Mouse (Mus musculus) CH12.LX (cell line): ENCODE results near the gene Olfr1491. TPM values are rescaled to one million over a fixed set of nuclear protein-coding genes. Genes with fewer than 3 reads are reported as not detected.

Experiments used
- DNase-seq: peaks from one replicate; pipeline ENCODE4 v3.0.0-alpha.2; 2013; ENCODE audit errors: extremely low read depth
- H3K27ac ChIP-seq: 2 replicates; pipeline ENCODE4 v1.5.1; 2012; ENCODE audit warnings: low read depth, mild to moderate bottlenecking, control low read depth, moderate library complexity; ENCODE audit not compliant: insufficient read depth
- H3K27me3 ChIP-seq: replicated peaks from 2 replicates; pipeline ENCODE3; 2012; ENCODE audit warnings: inconsistent platforms
- H3K36me3 ChIP-seq, 2 experiments: replicated peaks in 1 of 2; 2 replicates each; pipeline versions ENCODE3 to v1.6.1; 2012; ENCODE audit warnings: inconsistent platforms in 1 of 2, low read length in 1 of 2, mild to moderate bottlenecking in 1 of 2, mixed read lengths in 1 of 2, moderate library complexity in 1 of 2; ENCODE audit not compliant: control insufficient read depth in 1 of 2, insufficient read depth in 1 of 2
- H3K4me1 ChIP-seq, 2 experiments: 2 replicates each; pipeline ENCODE4 v1.6.1; 2012; ENCODE audit warnings: inconsistent platforms in 1 of 2, moderate library complexity in 1 of 2; ENCODE audit not compliant: insufficient read depth in 2 of 2, control insufficient read depth in 1 of 2
- H3K4me2 ChIP-seq: 2 replicates; pipeline ENCODE4 v1.6.1; 2012; ENCODE audit warnings: low read depth, mild to moderate bottlenecking, control low read depth; ENCODE audit not compliant: poor library complexity, insufficient read depth, severe bottlenecking
- H3K4me3 ChIP-seq, 3 experiments: fragments of 150-350 bp in 1 of 3; sonication (generic) in 1 of 3; replicated peaks in 1 of 3; 2 replicates each; pipeline versions ENCODE3 to v1.5.1; 2011 to 2012; ENCODE audit warnings: low read depth in 2 of 3, low read length in 2 of 3, mild to moderate bottlenecking in 2 of 3, moderate library complexity in 2 of 3, control low read depth in 1 of 3, improper control_type of control experiment in 1 of 3, inconsistent platforms in 1 of 3, mixed read lengths in 1 of 3; ENCODE audit not compliant: poor library complexity in 1 of 3
- H3K79me2 ChIP-seq: replicated peaks from 2 replicates; pipeline ENCODE4 v1.6.1; 2012; ENCODE audit warnings: mild to moderate bottlenecking, moderate library complexity; ENCODE audit not compliant: control insufficient read depth, poor library complexity, insufficient read depth, severe bottlenecking; ENCODE audit errors: extremely low read depth
- H3K9ac ChIP-seq: 2 replicates; pipeline ENCODE4 v1.6.1; 2012; ENCODE audit warnings: low read depth, mild to moderate bottlenecking, control low read depth, moderate library complexity; ENCODE audit not compliant: insufficient read depth
- H3K9me3 ChIP-seq: replicated peaks from 2 replicates; pipeline ENCODE3; 2012; ENCODE audit warnings: low read length, inconsistent platforms, mixed read lengths
- CHD2 ChIP-seq: IDR thresholded peaks from 2 replicates; pipeline ENCODE4 v1.6.1; 2011; ENCODE audit warnings: low read length, improper control_type of control experiment
- E2F4 ChIP-seq: IDR thresholded peaks from 2 replicates; pipeline ENCODE4 v1.6.1; 2011; ENCODE audit warnings: low read depth, low read length, improper control_type of control experiment; ENCODE audit not compliant: insufficient replicate concordance
- ELF1 ChIP-seq: IDR thresholded peaks from 2 replicates; pipeline ENCODE4 v1.6.1; 2014; ENCODE audit warnings: low read depth, mild to moderate bottlenecking, inconsistent platforms, low read length, improper control_type of control experiment
- EP300 ChIP-seq: IDR thresholded peaks from 2 replicates; pipeline ENCODE4 v1.6.1; 2011; ENCODE audit warnings: low read length, improper control_type of control experiment
- ETS1 ChIP-seq: conservative IDR thresholded peaks from 2 replicates; pipeline ENCODE4 v1.6.1; 2012; ENCODE audit warnings: low read depth, mild to moderate bottlenecking, inconsistent platforms, low read length, improper control_type of control experiment, moderate library complexity
- GABPA ChIP-seq: IDR thresholded peaks from 2 replicates; pipeline ENCODE4 v1.6.1; 2012; ENCODE audit warnings: low read depth, low read length, improper control_type of control experiment, inconsistent platforms; ENCODE audit not compliant: insufficient replicate concordance
- HCFC1 ChIP-seq: IDR thresholded peaks from 2 replicates; pipeline ENCODE4 v1.6.1; 2012; ENCODE audit warnings: low read depth, mild to moderate bottlenecking, inconsistent platforms, low read length, improper control_type of control experiment
- IRF4 ChIP-seq: IDR thresholded peaks from 2 replicates; pipeline ENCODE4 v1.6.1; 2014; ENCODE audit warnings: low read depth, mild to moderate bottlenecking, inconsistent platforms, low read length, improper control_type of control experiment
- JUN ChIP-seq: IDR thresholded peaks from 2 replicates; pipeline ENCODE4 v1.6.1; 2011; ENCODE audit warnings: low read depth, mild to moderate bottlenecking, low read length, improper control_type of control experiment, moderate library complexity; ENCODE audit not compliant: insufficient read depth
- MAX ChIP-seq: IDR thresholded peaks from 2 replicates; pipeline ENCODE4 v1.6.1; 2011; ENCODE audit warnings: low read length, improper control_type of control experiment
- MEF2A ChIP-seq: IDR thresholded peaks from 2 replicates; pipeline ENCODE4 v1.6.1; 2014; ENCODE audit warnings: low read depth, mild to moderate bottlenecking, inconsistent platforms, low read length, improper control_type of control experiment, borderline replicate concordance
- MYC ChIP-seq: IDR thresholded peaks from 2 replicates; pipeline ENCODE4 v1.6.1; 2011; ENCODE audit warnings: low read depth, mild to moderate bottlenecking, improper control_type of control experiment, low read length
- NRF1 ChIP-seq: IDR thresholded peaks from 2 replicates; pipeline ENCODE4 v1.6.1; 2014; ENCODE audit warnings: low read depth, mild to moderate bottlenecking, inconsistent platforms, low read length, improper control_type of control experiment, moderate library complexity
- POLR2AphosphoS2 ChIP-seq: IDR thresholded peaks from 2 replicates; pipeline ENCODE4 v1.6.1; 2011; ENCODE audit warnings: low read depth, low read length, improper control_type of control experiment
- RAD21 ChIP-seq: IDR thresholded peaks from 2 replicates; pipeline ENCODE4 v1.6.1; 2011; ENCODE audit warnings: low read depth, mild to moderate bottlenecking, low read length, improper control_type of control experiment, moderate library complexity
- RCOR1 ChIP-seq: conservative IDR thresholded peaks from 2 replicates; pipeline ENCODE4 v1.6.1; 2012; ENCODE audit warnings: low read depth, mild to moderate bottlenecking, inconsistent platforms, low read length, improper control_type of control experiment
- SIN3A ChIP-seq: IDR thresholded peaks from 2 replicates; pipeline ENCODE4 v1.6.1; 2012; ENCODE audit warnings: low read length, improper control_type of control experiment, inconsistent platforms
- SMC3 ChIP-seq: IDR thresholded peaks from 2 replicates; pipeline ENCODE4 v1.6.1; 2011; ENCODE audit warnings: low read depth, low read length, improper control_type of control experiment
- TBP ChIP-seq: conservative IDR thresholded peaks from 2 replicates; pipeline ENCODE4 v1.6.1; 2011; ENCODE audit warnings: low read depth, low read length, improper control_type of control experiment
- TCF12 ChIP-seq: IDR thresholded peaks from 2 replicates; pipeline ENCODE4 v1.6.1; 2014; ENCODE audit warnings: low read depth, mild to moderate bottlenecking, inconsistent platforms, low read length, improper control_type of control experiment
- UBTF ChIP-seq: IDR thresholded peaks from 2 replicates; pipeline ENCODE4 v1.6.1; 2012; ENCODE audit warnings: low read depth, mild to moderate bottlenecking, inconsistent platforms, low read length, improper control_type of control experiment, moderate library complexity
- USF2 ChIP-seq: conservative IDR thresholded peaks from 2 replicates; pipeline ENCODE4 v1.6.1; 2011; ENCODE audit warnings: low read depth, low read length, improper control_type of control experiment
- ZC3H11A ChIP-seq: IDR thresholded peaks from 2 replicates; pipeline ENCODE4 v1.6.1; 2012; ENCODE audit warnings: low read depth, mild to moderate bottlenecking, inconsistent platforms, low read length, improper control_type of control experiment
- ZNF384 ChIP-seq: IDR thresholded peaks from 2 replicates; pipeline ENCODE4 v1.6.1; 2012; ENCODE audit warnings: low read depth, low read length, improper control_type of control experiment, inconsistent platforms
- dilution Hi-C: fragments of 300-500 bp; cut with MboI; formaldehyde crosslinking; loops from 2 replicates; pipeline ENCODE4 v1.14.3; 2020; ENCODE audit warnings: low sequenced_read_pairs; ENCODE audit not compliant: extremely low pct_unique_long_range_greater_than_20kb, extremely low pct_ligation_motif_present
- in situ Hi-C: fragments of 300-500 bp; cut with MboI; formaldehyde crosslinking; loops from 3 replicates; pipeline ENCODE4 v1.14.3; 2019; ENCODE audit warnings: low sequenced_read_pairs, low pct_ligation_motif_present, low pct_unique_long_range_greater_than_20kb, mixed read lengths
- polyA plus RNA-seq: library from polyadenylated mRNA; unstranded; fragments of >175 nt; gene quantifications from 2 replicates; pipeline ENCODE4 v1.2.1, GENCODE M21; 2012; ENCODE audit warnings: low read depth; ENCODE audit not compliant: insufficient read length
- total RNA-seq, 2 experiments: library from RNA; depleted of rRNA; stranded (reverse); fragments of 300-350 nt in 1 of 2; fragments of >200 nt in 1 of 2; gene quantifications; 2 replicates each; pipeline ENCODE4 v1.2.3; 2012 to 2014

Olfr1491 gene
- total RNA-seq (2012; rRNA removed) (not detected in 2 replicates), total RNA-seq (2014; rRNA removed) (not detected in 2 replicates), polyA plus RNA-seq (not detected in 2 replicates)

DNA sequence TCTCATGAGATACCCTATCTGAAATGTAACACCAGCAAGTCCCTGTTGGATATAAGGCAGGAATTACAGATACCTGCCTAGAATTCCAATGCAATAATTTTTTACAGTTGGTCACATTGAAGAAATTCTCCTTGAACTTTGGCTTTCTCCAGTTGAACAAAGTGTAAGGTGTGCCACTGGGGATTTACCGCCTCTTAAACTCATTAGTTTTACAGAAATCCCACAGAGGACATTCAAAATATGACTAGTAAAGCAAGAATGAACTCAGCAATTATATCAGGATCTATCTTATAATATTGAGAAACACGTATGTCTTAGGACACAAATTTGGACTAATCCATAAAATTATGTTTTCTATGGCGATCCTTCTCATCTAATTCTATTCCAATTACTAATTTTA lies at the start of gene Olfr1491:
TSS of gene Olfr1491 (plus strand) at position 301 of the 400 bp plus-strand sequence.
- Histone ChIP-seq H3K27ac (no peak within 1 kb of the TSS), H3K79me2 (no peaks in the 10 kb centered on the region), H3K27me3 (no peaks in the 10 kb centered on the region), H3K9ac (no peak within 1 kb of the TSS), H3K36me3 (no peaks in the 10 kb centered on the region), H3K9me3 (no peaks in the 10 kb centered on the region), H3K4me2 (no peak within 1 kb of the TSS), H3K4me3 (no peak within 1 kb of the TSS), H3K4me1 (no peaks in the 10 kb centered on the region)
- no peak for TF ChIP-seq GABPA
- no peak for TF ChIP-seq MEF2A
- TF ChIP-seq E2F4, result no peak
- no peak for TF ChIP-seq UBTF
- no peak for TF ChIP-seq HCFC1
- TF ChIP-seq MYC, result no peak
- TF ChIP-seq ELF1, result no peak
- TF ChIP-seq SIN3A, result no peak
- no peak for TF ChIP-seq EP300
- TF ChIP-seq MAX, result no peak
- no peak for TF ChIP-seq IRF4
- TF ChIP-seq ETS1, result no peak
- no peak for TF ChIP-seq NRF1
- dilution Hi-C loops (no loop called here), in situ Hi-C loops (no loop called here)
- DNase-seq, result no peak

DNA sequence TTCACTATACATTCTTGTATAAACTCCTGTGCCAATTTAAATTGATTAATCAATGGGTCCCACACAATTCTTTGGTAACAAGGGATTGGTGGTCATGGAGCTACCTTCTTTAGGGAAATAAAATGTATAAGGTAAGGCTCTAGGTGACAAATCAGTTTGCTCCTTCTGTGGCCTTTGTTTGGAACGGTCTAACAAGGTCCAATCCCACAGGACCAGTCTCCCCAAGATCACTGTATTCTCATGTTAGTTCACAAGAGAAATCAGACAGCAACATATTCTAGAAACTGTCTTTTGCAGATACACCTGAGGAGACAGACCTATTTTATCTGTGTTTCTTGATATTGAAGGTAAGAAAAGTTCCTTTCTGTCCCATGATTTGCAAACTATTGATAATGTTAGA lies 46.3 kb upstream of the Olfr1491 start, which contains the start of gene Olfr1490:
TSS of gene Olfr1490 (plus strand) at position 301 of the 400 bp plus-strand sequence.
- Histone ChIP-seq H3K27me3 (no peaks in the 10 kb centered on the region), H3K79me2 (no peaks in the 10 kb centered on the region), H3K27ac (no peak within 1 kb of the TSS), H3K4me2 (no peak within 1 kb of the TSS), H3K36me3 (no peaks in the 10 kb centered on the region), H3K9ac (no peak within 1 kb of the TSS), H3K9me3 (no peaks in the 10 kb centered on the region), H3K4me3 (no peak within 1 kb of the TSS), H3K4me1 (peaks cover 0 to 5% of the 10 kb centered on the region in 2 experiments; a peak in 1 of 4 replicates)
- no peak for TF ChIP-seq ZNF384
- TF ChIP-seq MYC, result no peak
- TF ChIP-seq TCF12, result no peak
- no peak for TF ChIP-seq CHD2
- TF ChIP-seq ZC3H11A, result no peak
- no peak for TF ChIP-seq JUN
- TF ChIP-seq SMC3, result no peak
- no peak for TF ChIP-seq RCOR1
- no peak for TF ChIP-seq MAX
- no peak for TF ChIP-seq NRF1
- no peak for TF ChIP-seq USF2
- no peak for TF ChIP-seq ELF1
- no peak for TF ChIP-seq GABPA
- no peak for TF ChIP-seq TBP
- no peak for TF ChIP-seq SIN3A
- TF ChIP-seq UBTF, result no peak
- TF ChIP-seq E2F4, result no peak
- TF ChIP-seq POLR2AphosphoS2, result no peak
- no peak for TF ChIP-seq IRF4
- no peak for TF ChIP-seq RAD21
- in situ Hi-C loops, result no loop called here
- no peak for DNase-seq
- dilution Hi-C loops, result no loop called here
